Mouse (Mus musculus): ENCODE measurements around the gene Crebl2. TPM values are rescaled to one million over a fixed set of nuclear protein-coding genes. Genes with fewer than 3 reads are reported as not detected.

Crebl2 gene
- total RNA-seq, 2 experiments from 2014 or later: 6.7 to 10.5 TPM

DNA sequence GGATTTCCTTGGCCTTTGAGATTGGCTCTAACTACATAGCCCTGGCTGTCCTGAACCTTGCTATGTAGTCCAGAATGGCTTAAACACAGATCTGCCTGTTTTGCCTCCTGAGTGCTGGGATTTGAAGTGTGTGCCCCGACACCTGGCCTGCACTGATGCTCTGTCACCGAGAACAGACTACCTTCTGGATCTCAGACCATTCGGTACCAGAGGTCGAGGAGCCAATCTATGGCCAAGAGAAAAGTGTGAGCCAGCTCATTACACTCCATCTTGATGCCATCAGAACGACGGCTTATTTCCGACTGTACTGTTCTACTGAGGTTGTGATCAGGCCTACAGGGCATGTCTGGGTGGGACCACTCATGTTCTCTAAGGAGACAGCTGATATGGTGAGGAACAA is 36.2 kb downstream of the Crebl2 start:
- ATAC-seq (replicated peaks; ENCODE audit: low FRiP score, poor library complexity, severe bottlenecking): no peak

DNA sequence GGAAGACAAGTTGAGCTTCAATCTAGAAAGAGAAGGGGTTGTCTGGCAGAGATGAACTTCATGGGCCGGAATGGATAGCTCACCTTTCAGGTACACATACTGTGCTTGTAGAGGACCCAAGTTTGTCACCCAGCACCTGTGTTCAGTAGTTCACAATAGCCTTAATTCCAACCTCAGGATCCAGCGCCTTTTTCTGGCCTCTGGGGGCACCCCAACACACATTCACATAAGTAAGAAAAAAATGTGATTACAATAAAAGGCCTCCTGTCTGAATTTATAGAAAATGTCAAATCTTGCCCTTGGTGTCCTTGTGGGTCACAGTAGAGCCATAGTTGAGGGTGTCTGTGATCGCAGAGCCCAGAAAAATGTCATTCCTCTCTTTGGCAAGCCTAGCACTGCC is 37.4 kb downstream of the Crebl2 start:
- no peak for ATAC-seq (replicated peaks; ENCODE audit: low FRiP score, poor library complexity, severe bottlenecking)

DNA sequence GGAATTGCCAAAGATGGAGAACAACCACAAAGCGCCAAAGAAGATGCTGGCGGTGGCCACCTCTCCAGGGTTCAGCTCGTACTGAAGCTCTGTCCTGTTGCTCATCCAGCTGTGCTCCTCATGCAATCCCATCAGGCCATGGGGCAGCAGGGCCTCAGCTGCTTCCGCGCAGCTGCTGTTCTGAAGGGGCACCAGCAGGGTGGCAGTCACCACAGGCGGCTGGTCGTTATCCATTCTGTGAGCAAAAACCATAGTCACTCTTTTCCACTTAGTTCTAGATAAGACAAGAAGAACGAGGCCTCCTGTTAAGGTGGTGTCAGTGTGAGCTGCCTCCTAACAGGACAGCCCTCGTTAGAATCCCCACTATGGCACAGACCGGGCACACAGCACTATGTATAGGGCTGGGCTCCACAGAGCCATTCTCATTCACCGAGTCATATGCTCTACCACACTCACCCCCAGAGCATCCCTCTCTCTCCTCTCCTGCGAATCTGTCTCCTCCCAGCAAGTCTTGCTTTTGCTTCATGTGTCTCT is 40.3 kb downstream of the Crebl2 start:
- ATAC-seq (replicated peaks; ENCODE audit: low FRiP score, poor library complexity, severe bottlenecking): peak; percentile 47

DNA sequence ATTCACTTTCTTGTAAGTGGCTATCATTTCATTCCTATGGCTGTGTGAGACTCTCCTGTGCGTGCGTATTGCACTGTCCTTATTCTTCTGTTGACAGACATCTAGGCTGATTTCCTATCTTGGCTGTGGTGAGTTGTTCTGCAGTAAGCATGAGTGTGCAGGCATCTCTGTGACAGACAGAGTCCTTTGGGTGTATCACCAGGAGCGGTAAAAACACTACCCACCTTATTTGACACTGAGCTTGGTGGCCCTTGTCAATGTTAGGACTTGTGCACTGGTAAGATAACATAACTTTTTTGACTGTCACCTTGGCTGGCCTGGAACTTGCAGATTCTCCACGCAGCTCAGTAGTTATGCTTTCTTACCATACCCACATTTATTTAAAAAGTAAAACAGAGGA is 40.9 kb downstream of the Crebl2 start:
- ATAC-seq (replicated peaks; ENCODE audit: low FRiP score, poor library complexity, severe bottlenecking): peak; percentile 29; the same call in 1 of the 2 replicates

- ATAC-seq (replicated peaks; ENCODE audit: low FRiP score, poor library complexity, severe bottlenecking): no peak
Measured at GRCm38 (mm10) chr6:134872236-134872635, 42.3 kb downstream of the Crebl2 start.

GRCm38 (mm10) chr6:134873018-134873417 is 43.1 kb downstream of the Crebl2 start:
- no peak for ATAC-seq (replicated peaks; ENCODE audit: low FRiP score, poor library complexity, severe bottlenecking)

- ATAC-seq (replicated peaks; ENCODE audit: low FRiP score, poor library complexity, severe bottlenecking): peak; percentile 48; the same call in 1 of the 2 replicates
Measured at GRCm38 (mm10) chr6:134876795-134877194, 46.8 kb downstream of the Crebl2 start.

DNA sequence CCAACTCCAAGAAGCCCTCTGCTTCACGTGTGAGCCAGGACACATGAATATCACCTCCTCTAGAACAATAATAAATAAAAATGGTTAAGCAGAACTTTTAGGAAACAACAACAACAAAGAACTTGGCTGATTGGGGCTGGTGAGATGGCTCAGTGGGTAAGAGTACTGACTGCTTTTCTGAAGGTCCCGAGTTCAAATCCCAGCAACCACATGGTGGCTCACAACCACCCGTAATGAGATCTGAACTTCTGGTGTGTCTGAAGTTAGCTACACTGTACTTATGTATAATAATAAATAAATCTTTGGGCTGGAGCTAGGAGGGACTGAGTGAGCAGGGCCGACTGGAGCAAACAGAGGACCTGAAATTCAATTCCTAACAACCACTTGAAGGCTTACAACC is 47.3 kb downstream of the Crebl2 start:
- ATAC-seq (replicated peaks; ENCODE audit: low FRiP score, poor library complexity, severe bottlenecking): no peak

DNA sequence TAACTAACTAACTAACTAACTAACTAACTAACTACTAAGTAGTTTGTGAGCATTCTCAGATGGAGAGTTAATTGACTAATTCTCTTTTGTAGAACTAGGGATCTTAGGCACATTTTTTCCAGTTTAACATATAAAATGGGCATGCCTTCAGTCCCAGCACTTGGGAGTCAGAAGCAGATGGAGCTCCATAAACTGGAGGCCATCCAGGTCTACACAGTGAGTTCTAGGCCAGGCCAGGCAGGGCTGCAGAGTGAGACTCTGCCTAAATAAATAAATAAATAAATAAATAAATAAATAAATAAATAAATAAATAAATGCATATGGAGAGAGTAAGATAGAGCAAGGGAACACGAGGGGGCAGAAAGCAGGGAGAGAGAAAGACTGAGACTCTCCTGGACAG is 47.9 kb downstream of the Crebl2 start:
- ATAC-seq (replicated peaks; ENCODE audit: low FRiP score, poor library complexity, severe bottlenecking): no peak

- no peak for ATAC-seq (replicated peaks; ENCODE audit: low FRiP score, poor library complexity, severe bottlenecking)
Measured at GRCm38 (mm10) chr6:134879556-134879955, 49.6 kb downstream of the Crebl2 start.

GRCm38 (mm10) chr6:134880046-134880445 is 50.1 kb downstream of the Crebl2 start:
- no peak for ATAC-seq (replicated peaks; ENCODE audit: low FRiP score, poor library complexity, severe bottlenecking)

DNA sequence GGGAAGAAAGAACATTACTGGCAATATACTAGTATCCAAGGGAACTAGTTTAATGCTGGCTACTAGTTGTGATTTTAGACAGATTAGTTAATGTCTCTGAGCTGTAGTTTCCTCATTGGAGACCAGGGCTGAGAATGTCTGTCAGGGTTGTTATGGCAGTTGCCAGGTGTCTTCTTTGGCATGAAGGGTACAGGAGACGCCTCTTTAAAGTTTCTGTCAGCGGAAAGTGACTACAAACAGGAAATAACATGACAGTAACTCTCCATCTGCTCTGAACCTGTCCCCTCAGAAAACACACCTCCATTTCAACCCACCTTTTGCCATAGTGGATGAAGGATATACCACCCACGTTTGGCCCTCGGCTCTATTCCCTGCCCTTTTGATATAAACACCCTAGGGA is 53.7 kb downstream of the Crebl2 start:
- ATAC-seq (replicated peaks; ENCODE audit: low FRiP score, poor library complexity, severe bottlenecking): no peak

- no peak for ATAC-seq (replicated peaks; ENCODE audit: low FRiP score, poor library complexity, severe bottlenecking)
Measured at GRCm38 (mm10) chr6:134885515-134885914, 55.6 kb downstream of the Crebl2 start.

DNA sequence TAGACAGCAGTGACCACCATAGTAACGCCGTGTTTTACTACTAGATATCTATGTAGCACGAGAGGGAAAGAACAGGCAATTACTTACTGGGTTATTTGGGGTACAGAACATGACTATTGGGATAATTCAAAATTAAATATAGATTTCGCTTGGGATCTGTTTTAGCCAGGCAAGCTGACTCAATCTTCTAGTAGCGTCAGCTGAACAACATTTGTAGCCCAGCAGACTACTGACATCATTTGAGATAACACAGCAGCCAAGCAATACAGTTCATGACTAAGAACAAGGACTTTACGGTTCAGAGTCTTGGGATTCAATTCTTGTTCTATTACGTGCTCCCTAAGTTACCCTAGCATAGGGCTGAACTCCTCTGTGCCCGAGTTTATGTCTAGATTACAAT is 56.5 kb downstream of the Crebl2 start:
- ATAC-seq (replicated peaks; ENCODE audit: low FRiP score, poor library complexity, severe bottlenecking): no peak

DNA sequence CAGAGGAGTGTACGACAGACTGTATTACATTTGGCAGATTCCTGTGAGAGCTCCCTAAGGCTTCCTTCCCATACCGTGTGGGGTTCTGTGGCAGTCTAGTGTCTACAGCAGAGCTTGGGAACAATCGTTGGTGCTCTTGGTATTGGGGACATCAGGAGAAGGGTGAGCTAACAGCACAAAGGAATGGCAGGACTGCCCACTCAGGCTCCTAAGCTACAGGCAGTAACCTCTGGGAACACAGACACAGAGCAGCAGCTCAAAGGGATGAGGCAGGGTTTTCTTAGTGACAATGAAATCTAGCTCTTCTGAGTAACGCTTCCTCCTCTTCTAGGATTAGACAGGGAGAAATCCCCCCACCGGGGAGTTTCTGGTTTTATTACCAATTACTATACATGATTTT is 57.1 kb downstream of the Crebl2 start:
- no peak for ATAC-seq (replicated peaks; ENCODE audit: low FRiP score, poor library complexity, severe bottlenecking)

- no peak for ATAC-seq (replicated peaks; ENCODE audit: low FRiP score, poor library complexity, severe bottlenecking)
Measured at GRCm38 (mm10) chr6:134887711-134888449, 57.9 kb downstream of the Crebl2 start.

DNA sequence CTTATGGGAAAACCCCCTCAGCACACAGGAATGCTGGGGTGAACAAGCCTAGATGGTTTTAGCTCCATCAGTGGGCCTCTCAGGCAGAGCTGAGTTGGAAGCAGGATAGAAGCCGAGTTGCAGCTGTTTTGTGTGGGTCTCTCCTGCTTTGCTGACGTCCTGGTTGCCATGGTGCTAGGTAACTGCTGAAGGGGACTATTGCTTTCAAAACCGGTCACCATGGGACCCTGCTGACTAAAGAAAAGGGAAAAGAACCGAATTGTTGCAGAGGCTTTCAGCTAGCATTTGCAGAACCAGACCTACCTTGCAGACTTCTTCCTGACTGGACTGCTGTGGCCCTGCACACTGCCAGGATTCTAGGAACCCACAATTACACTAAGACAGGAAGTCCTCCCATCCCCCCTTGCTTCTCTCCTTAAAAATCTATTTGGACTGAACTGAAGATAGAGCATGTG is 58.6 kb downstream of the Crebl2 start:
- ATAC-seq (replicated peaks; ENCODE audit: low FRiP score, poor library complexity, severe bottlenecking): no peak

GRCm38 (mm10) chr6:134889763-134890162 is 59.8 kb downstream of the Crebl2 start:
- no peak for ATAC-seq (replicated peaks; ENCODE audit: low FRiP score, poor library complexity, severe bottlenecking)

- no peak for ATAC-seq (replicated peaks; ENCODE audit: low FRiP score, poor library complexity, severe bottlenecking)
Measured at GRCm38 (mm10) chr6:134890436-134890835, 60.5 kb downstream of the Crebl2 start.

DNA sequence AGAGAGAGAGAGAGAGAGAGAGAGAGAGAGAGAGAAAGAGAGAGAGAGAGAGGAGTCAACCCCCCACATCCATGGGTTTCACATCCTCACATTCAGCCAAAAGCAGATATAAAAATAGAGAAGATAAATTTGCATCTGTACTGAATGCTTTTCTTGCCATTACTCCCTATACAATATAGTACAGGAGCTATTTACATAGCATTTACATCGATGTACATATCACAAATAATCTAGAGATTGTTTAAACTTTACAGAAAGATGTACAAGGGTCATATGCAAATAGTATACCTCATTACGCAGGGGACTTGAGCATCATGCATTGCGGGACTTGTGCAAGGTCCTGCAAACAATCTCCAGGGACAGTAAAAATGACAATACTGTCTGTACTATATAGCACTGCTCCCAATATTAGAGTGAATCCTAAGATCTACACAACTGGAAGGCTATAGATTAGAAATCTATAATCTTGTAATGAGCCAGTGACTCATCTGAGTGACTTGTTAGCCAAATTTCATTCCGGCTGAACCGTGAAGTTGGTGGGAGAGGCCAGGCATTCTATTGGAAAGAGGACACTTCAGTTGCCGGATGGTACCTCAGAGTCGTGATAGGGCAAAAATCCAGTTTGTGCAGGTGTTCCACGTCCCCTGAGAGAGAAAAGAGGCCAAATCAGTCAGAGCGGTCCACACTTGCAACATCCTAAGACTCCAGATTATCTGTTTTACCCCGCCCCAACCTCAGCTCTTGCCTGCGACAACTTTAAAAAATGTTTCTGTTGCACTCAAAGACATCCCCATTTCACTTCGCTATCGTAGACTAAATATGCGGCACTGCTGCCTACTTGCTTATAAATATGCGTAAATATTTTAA is 66.8 kb downstream of the Crebl2 start:
- peak; percentile 47 for ATAC-seq (replicated peaks; ENCODE audit: low FRiP score, poor library complexity, severe bottlenecking)
